25 mouse cellular contexts compared by ENCODE assay signal in genomic region chr14:101747811-101748210, GRCm38 (mm10). TPM values are rescaled to one million over a fixed set of nuclear protein-coding genes. Genes with fewer than 3 reads are reported as not detected.
"Had no signal": no experiment of that assay in that cellular context is flagged by ENCODE, and none has a peak within 500 bp of the region (broad histone marks: within the 10 kb centered on the region; RNA-seq: fewer than 3 reads in every experiment).

No protein-coding gene starts in this region.

- H3K4me3 ChIP-seq: lung, embryonic 15.5 days; megakaryocyte, embryonic 14.5 days; midbrain, embryonic 13.5 days; midbrain, embryonic 15.5 days; neural tube, embryonic 13.5 days; neural tube, embryonic 15.5 days had no signal

- H3K27ac ChIP-seq: lung, embryonic 15.5 days; macrophage; midbrain, embryonic 13.5 days; midbrain, embryonic 15.5 days; neural tube, embryonic 13.5 days; neural tube, embryonic 15.5 days had no signal

- H3K9ac ChIP-seq: liver, postnatal 0 days; lung, embryonic 15.5 days; midbrain, embryonic 13.5 days; midbrain, embryonic 15.5 days; neural tube, embryonic 13.5 days; neural tube, embryonic 15.5 days had no signal

- H3K9me3 ChIP-seq: lung, embryonic 15.5 days; megakaryocyte, embryonic 14.5 days; midbrain, embryonic 13.5 days; midbrain, embryonic 15.5 days; neural tube, embryonic 13.5 days; neural tube, embryonic 15.5 days had no signal

- H3K27me3 ChIP-seq: lung, embryonic 15.5 days; megakaryocyte, embryonic 14.5 days; midbrain, embryonic 13.5 days; midbrain, embryonic 15.5 days; neural tube, embryonic 13.5 days; neural tube, embryonic 15.5 days had no signal

- H3K4me2 ChIP-seq: lung, embryonic 15.5 days; midbrain, embryonic 11.5 days; midbrain, embryonic 13.5 days; midbrain, embryonic 15.5 days; neural tube, embryonic 13.5 days; neural tube, embryonic 15.5 days had no signal

- DNase-seq: liver, postnatal 0 days; lung, adult 2 months; lung, postnatal 14 days; lung, postnatal 36 days; retina, postnatal 1 day; right cerebral cortex, adult 18-20 months; right cerebral cortex, postnatal 25 days; right cerebral cortex, postnatal 4 days; spleen, adult 18-20 months; thymus, adult 18-20 months; thymus, postnatal 25 days; thymus, postnatal 4 days had no signal

- H3K4me1 ChIP-seq: lung, embryonic 15.5 days; megakaryocyte, embryonic 14.5 days; midbrain, embryonic 13.5 days; midbrain, embryonic 15.5 days; neural tube, embryonic 13.5 days; neural tube, embryonic 15.5 days had no signal

- H3K36me3 ChIP-seq: lung, embryonic 15.5 days; midbrain, embryonic 13.5 days; midbrain, embryonic 15.5 days; neural tube, embryonic 13.5 days; neural tube, embryonic 15.5 days had no signal

- ATAC-seq: liver, postnatal 0 days; lung, postnatal 0 days; midbrain, embryonic 13.5 days; midbrain, embryonic 15.5 days had no signal

RNA-seq across cellular contexts. Expression of gene Lmo7, which starts 18.1 kb away (rescaled TPM):
- polyA plus RNA-seq: macrophage had no signal

RNA-seq across cellular contexts. Expression of gene Gm9922, which starts 18.2 kb away (rescaled TPM):
- total RNA-seq: megakaryocyte progenitor cell, adult 5-6 weeks; midbrain, postnatal 0 days; monocyte, adult 5-6 weeks had no signal
- polyA plus RNA-seq: liver, postnatal 0 days; macrophage; midbrain, embryonic 11.5 days; midbrain, embryonic 13.5 days; midbrain, embryonic 15.5 days; neural tube, embryonic 11.5 days; neural tube, embryonic 13.5 days had no signal
